ENCODE assay signal across 8 mouse cellular contexts in the genomic region with DNA sequence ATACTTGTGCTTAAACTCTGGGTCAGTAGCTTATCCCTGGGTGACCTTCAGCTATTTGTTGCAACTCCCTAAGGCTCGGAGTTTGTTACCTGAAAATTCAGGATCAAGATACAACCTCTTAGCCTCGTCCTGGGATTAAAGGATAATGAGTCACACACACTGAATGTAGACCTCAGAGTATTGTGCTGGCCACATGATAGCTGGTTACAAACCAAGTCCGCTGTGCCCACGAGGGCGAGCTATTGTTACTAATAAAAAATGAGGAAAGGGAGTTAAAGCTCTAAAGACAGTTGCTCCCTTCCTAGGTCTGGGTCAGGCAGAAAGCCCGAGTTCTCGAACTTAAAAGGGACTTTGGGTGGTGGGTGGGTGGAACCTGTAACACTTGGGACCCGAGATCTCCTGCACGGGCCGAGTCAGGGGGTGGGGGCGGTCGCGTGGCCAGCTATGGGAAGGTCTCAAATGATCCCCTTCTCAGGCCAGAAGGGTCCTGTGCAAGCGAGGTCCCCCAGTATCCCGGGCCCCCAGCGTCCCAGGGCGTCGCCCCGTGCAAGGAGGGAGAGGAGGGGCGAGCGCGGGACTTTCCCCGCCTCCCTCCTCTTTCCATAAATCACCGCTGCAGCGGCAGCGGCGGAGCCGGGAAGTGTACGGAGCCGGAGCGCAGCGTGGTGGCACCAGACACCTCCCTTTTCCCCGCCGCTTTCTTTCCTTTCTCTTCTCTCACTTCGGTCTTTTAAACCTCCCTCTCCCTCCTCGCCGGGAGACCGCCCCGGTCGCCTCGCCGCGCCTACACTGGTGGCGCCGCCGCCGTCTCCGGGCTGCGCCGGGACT. TPM values are rescaled to one million over a fixed set of nuclear protein-coding genes. Genes with fewer than 3 reads are reported as not detected.
DNase-seq lines count a peak whose midpoint lies in the region; ATAC-seq and TF ChIP-seq lines count a peak whose summit lies in the region.
"Had no signal": no experiment of that assay in that cellular context is flagged by ENCODE, and none has a peak within 500 bp of the region (broad histone marks: within the 10 kb centered on the region; RNA-seq: fewer than 3 reads in every experiment).

A gene (plus strand): TSS at position 633 of the 828 bp plus-strand sequence.

- peak within 1 kb of the TSS; percentile 82 for H3K4me2 ChIP-seq in hindbrain, embryonic 13.5 days
- H3K4me2 ChIP-seq in stomach, embryonic 16.5 days (ENCODE audit: low read depth, low read length), result peak within 1 kb of the TSS; percentile 87

- H3K27ac ChIP-seq in cortical plate, adult 2 months (ENCODE audit: insufficient read depth, low read length), result peak within 1 kb of the TSS; percentile 63; the same call in 1 of the 2 replicates
- H3K27ac ChIP-seq in gastrocnemius, adult 2 months, result peak within 1 kb of the TSS; percentile 84
- peak within 1 kb of the TSS; percentile 92 for H3K27ac ChIP-seq in hindbrain, embryonic 13.5 days
- H3K27ac ChIP-seq in stomach, embryonic 16.5 days (ENCODE audit: low read length), result peak within 1 kb of the TSS; percentile 95
- H3K27ac ChIP-seq: macrophage had no signal

- TF ChIP-seq POLR2A in cortical plate, adult 2 months (IDR thresholded peaks at IDR 0.05; ENCODE audit: extremely low read depth, insufficient read depth, low read length), result peak; percentile 49; the same call in 1 of the 2 replicates

- ATAC-seq in hindbrain, embryonic 13.5 days (ENCODE audit: low FRiP score), result peak; percentile 84
- ATAC-seq in stomach, embryonic 16.5 days (ENCODE audit: insufficient read depth, low FRiP score), result peak; percentile 84

- TF ChIP-seq CTCF in cortical plate, adult 2 months (IDR thresholded peaks at IDR 0.05; ENCODE audit: extremely low read depth, insufficient read depth, low read length), result no peak
- TF ChIP-seq CTCF in gastrocnemius, adult 2 months (IDR thresholded peaks at IDR 0.05), result peak; percentile 43

- no peaks in the 10 kb centered on the region for H3K4me1 ChIP-seq in cortical plate, adult 2 months (ENCODE audit: control insufficient read depth, insufficient read depth, low read length)
- H3K4me1 ChIP-seq in hindbrain, embryonic 13.5 days (replicated peaks), result peaks cover 40% of the 10 kb centered on the region
- peaks cover 25% of the 10 kb centered on the region for H3K4me1 ChIP-seq in stomach, embryonic 16.5 days (ENCODE audit: control insufficient read depth, insufficient read depth, low read length)

- peak within 1 kb of the TSS; percentile 61 for H3K4me3 ChIP-seq in cortical plate, adult 2 months (ENCODE audit: insufficient read depth, low read length)
- peak within 1 kb of the TSS; percentile 94 for H3K4me3 ChIP-seq in gastrocnemius, adult 2 months
- H3K4me3 ChIP-seq in hindbrain, embryonic 13.5 days, result peak within 1 kb of the TSS; percentile 64
- peak within 1 kb of the TSS; percentile 95 for H3K4me3 ChIP-seq in stomach, embryonic 16.5 days (replicated peaks; ENCODE audit: low read length)

- intact Hi-C loops in gastrocnemius, adult 2 months (cut with DNase I), result no loop called here

- no peaks in the 10 kb centered on the region for H3K36me3 ChIP-seq in hindbrain, embryonic 13.5 days
- H3K36me3 ChIP-seq in stomach, embryonic 16.5 days (ENCODE audit: control insufficient read depth, insufficient read depth, low read length), result no peaks in the 10 kb centered on the region

- no peaks in the 10 kb centered on the region for H3K9me3 ChIP-seq in hindbrain, embryonic 13.5 days
- H3K9me3 ChIP-seq in stomach, embryonic 16.5 days (replicated peaks; ENCODE audit: control insufficient read depth, low read length), result 0 out of 2 replicates have a peak, but pooled peaks cover 2% of the 10 kb centered on the region

- peak within 1 kb of the TSS; percentile 96 for H3K9ac ChIP-seq in hindbrain, embryonic 13.5 days
- H3K9ac ChIP-seq in stomach, embryonic 16.5 days (ENCODE audit: low read length), result peak within 1 kb of the TSS; percentile 93

- peak; percentile 77 to 87 for DNase-seq in adrenal gland, adult 18-20 months (ENCODE audit: low spot score in 2 of 2)
- peak; percentile 85 for DNase-seq in gastrocnemius, adult 2 months
- DNase-seq in layer of hippocampus, postnatal 36 days, result peak; percentile 58 to 69
- peak; percentile 81 to 87 for DNase-seq in lung, postnatal 4 days

- no peaks in the 10 kb centered on the region for H3K27me3 ChIP-seq in hindbrain, embryonic 13.5 days
- no peaks in the 10 kb centered on the region for H3K27me3 ChIP-seq in stomach, embryonic 16.5 days (ENCODE audit: control insufficient read depth, insufficient read depth, low read length)

- WGBS in hindbrain, embryonic 13.5 days, result under 1% methylated on average over 39 of the region's 50 CpGs
- WGBS in stomach, embryonic 16.5 days, result 1% methylated on average over 50 of the region's 50 CpGs

RNA-seq across cellular contexts. Expression of the gene that starts here (rescaled TPM):
- 10 to 100 TPM; 12.7 to 13.9 TPM for total RNA-seq in adrenal gland, adult 18-20 months (2021)
- 13.7 and 16.1 TPM in 2 replicates for polyA plus RNA-seq in cortical plate, adult 2 months (2012; rRNA removed)
- total RNA-seq in gastrocnemius, adult 2 months (2021), result 1 to 10 TPM; 2.6 to 4.2 TPM
- polyA plus RNA-seq in hindbrain, embryonic 13.5 days (2015; fragmentation: Nextera tagmentation; extraction: Ambion mirVana), result 16.7 and 21.7 TPM in 2 replicates
- total RNA-seq in layer of hippocampus, postnatal 36 days (2021), result 10 to 100 TPM; 28.5 to 39.2 TPM
- 7.2 and 9.7 TPM in 2 replicates for polyA plus RNA-seq in stomach, embryonic 16.5 days (2015; fragmentation: Nextera tagmentation; extraction: Ambion mirVana)
- polyA plus RNA-seq: macrophage had no signal

Comparison
In these comparisons a context has a peak if more than half of its experiments do, and no peak if none do; other contexts are left out.
1. Peak in every context shown above with its lines: DNase-seq, ATAC-seq, H3K4me3 ChIP-seq and H3K27ac ChIP-seq.